Mouse (Mus musculus) bone marrow macrophage, adult 2 months (primary cell): ENCODE results near the gene Ntng1.

Experiments used
- CTCF ChIP-seq: IDR thresholded peaks from 2 replicates; pipeline ENCODE4 v1.5.1; 2012; ENCODE audit warnings: low read depth, mild to moderate bottlenecking, low read length, moderate library complexity
- POLR2A ChIP-seq: IDR thresholded peaks from 2 replicates; pipeline ENCODE4 v1.6.1; 2012; ENCODE audit warnings: mild to moderate bottlenecking, low read depth, low read length, borderline replicate concordance

DNA sequence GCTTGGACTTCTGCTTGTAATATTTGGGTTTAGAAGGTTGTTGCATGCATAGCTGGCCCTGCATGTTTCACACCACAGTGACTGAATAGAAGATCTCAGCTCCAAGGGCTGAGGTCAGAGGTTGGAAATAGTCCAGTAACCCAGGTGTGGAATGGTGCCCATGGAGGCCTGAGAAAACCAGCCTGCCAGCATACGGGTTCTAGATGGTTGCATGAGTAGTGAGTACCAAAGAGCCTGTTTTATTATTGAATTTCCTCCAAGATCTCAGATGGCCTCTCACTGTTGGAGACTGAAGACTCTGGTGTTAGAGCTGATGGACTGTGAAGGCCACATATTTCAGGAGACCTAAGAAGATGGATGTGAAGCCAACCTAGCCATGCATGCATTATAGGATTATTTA, 285.5 kb downstream of the Ntng1 start:
- TF ChIP-seq CTCF: no peak
- no peak for TF ChIP-seq POLR2A
